Mouse (Mus musculus) layer of hippocampus, adult 2 months (tissue): ENCODE measurements at regions not wholly inside any gene's neighbourhood (a gene's known extent, or its start where the extent isn't known, plus 50 kb on each side); places are given as distances from the start of the nearest gene placed in this dataset.

Experiments used
- DNase-seq, 2 experiments: peaks; one replicate each; pipeline ENCODE4 v3.0.0; 2022; ENCODE audit warnings: low spot score in 2 of 2
- H3K27ac ChIP-seq: fragments of 200-600 bp; 2 replicates; pipeline ENCODE4 v1.8.1; 2022
- H3K4me3 ChIP-seq: fragments of 200-600 bp; 2 replicates; pipeline ENCODE4 v1.8.1; 2022; ENCODE audit warnings: mild to moderate bottlenecking
- CTCF ChIP-seq: fragments of 200-600 bp; conservative IDR thresholded peaks from 2 replicates; pipeline ENCODE4 v1.8.1; 2022; ENCODE audit warnings: antibody characterized with exemption, mild to moderate bottlenecking, moderate library complexity

- peak; percentile 53 for TF ChIP-seq CTCF
- no peak for DNase-seq
- no peak overlapping the region for H3K27ac ChIP-seq
- H3K4me3 ChIP-seq, result no peak overlapping the region
Observed at GRCm38 (mm10) chr8:126239684-126240083, 58.7 kb upstream of the Slc35f3 start.

GRCm38 (mm10) chr8:126244321-126244720 is 54.0 kb upstream of the Slc35f3 start:
- Histone ChIP-seq H3K4me3 (no peak overlapping the region), H3K27ac (no peak overlapping the region)
- peak in 1 of 2 experiments; percentile 10 for DNase-seq
- no peak for TF ChIP-seq CTCF
